Mouse (Mus musculus) hindbrain, postnatal 0 days (tissue): ENCODE measurements around the gene Wdcp. TPM values are rescaled to one million over a fixed set of nuclear protein-coding genes. Genes with fewer than 3 reads are reported as not detected.

Source experiments
- ATAC-seq: fragments of 200-750 bp; cut with Nextera tagmentation; 2 replicates; pipeline ENCODE4 v1.8.0; 2017; ENCODE audit warnings: mild to moderate bottlenecking, moderate TSS enrichment, moderate library complexity
- DNase-seq: peaks from one replicate; pipeline ENCODE4 v3.0.0-alpha.2; 2015; ENCODE audit warnings: low spot score
- H3K27ac ChIP-seq: fragments of 300-500 bp; sonication (generic); 2 replicates; pipeline ENCODE4 v1.5.1; 2014; ENCODE audit warnings: mild to moderate bottlenecking
- H3K27me3 ChIP-seq: fragments of 300-500 bp; sonication (generic); 2 replicates; pipeline ENCODE4 v1.6.1; 2014; ENCODE audit warnings: low read length, mixed read lengths; ENCODE audit not compliant: insufficient read depth
- H3K36me3 ChIP-seq: fragments of 300-500 bp; sonication (generic); 2 replicates; pipeline ENCODE4 v1.6.1; 2014; ENCODE audit warnings: low read length, mixed read lengths; ENCODE audit not compliant: insufficient read depth
- H3K4me1 ChIP-seq: fragments of 300-500 bp; sonication (generic); 2 replicates; pipeline ENCODE4 v1.6.1; 2014; ENCODE audit warnings: antibody characterized with exemption, low read length, mixed read lengths; ENCODE audit not compliant: insufficient read depth
- H3K4me2 ChIP-seq: fragments of 300-500 bp; sonication (generic); 2 replicates; pipeline ENCODE4 v1.6.1; 2014; ENCODE audit warnings: low read depth, mild to moderate bottlenecking, low read length, moderate library complexity, mixed read lengths
- H3K4me3 ChIP-seq: fragments of 300-500 bp; sonication (generic); 2 replicates; pipeline ENCODE4 v1.5.1; 2014; ENCODE audit warnings: low read length
- H3K9ac ChIP-seq: fragments of 300-500 bp; sonication (generic); replicated peaks from 2 replicates; pipeline ENCODE4 v1.6.1; 2014; ENCODE audit warnings: mild to moderate bottlenecking, low read length, moderate library complexity, mixed read lengths
- H3K9me3 ChIP-seq: fragments of 300-500 bp; sonication (generic); 2 replicates; pipeline ENCODE4 v1.6.1; 2016; ENCODE audit warnings: low read length, mixed read lengths
- CTCF ChIP-seq: IDR thresholded peaks from 2 replicates; pipeline ENCODE4 v1.5.1; 2016; ENCODE audit warnings: antibody characterized with exemption, control low read depth, low read depth
- WGBS: fragments of 180-500 bp; shearing (Covaris S2); extraction: QIAGEN DNeasy Blood & Tissue Kit; methylation state at CpG from one replicate; pipeline ENCODE4 v1.1.7; 2014; 5-methylcytosine and 5-hydroxymethylcytosine counted together
- polyA plus RNA-seq: library from polyadenylated mRNA; unstranded; fragments of >200 nt; fragmentation: Nextera tagmentation; extraction: Ambion mirVana; gene quantifications from 2 replicates; pipeline ENCODE4 v1.2.1, GENCODE M21; 2015
- total RNA-seq: library from RNA; depleted of rRNA; stranded (reverse); fragments of >200 nt; gene quantifications from 2 replicates; pipeline ENCODE4 v1.2.3, GENCODE M21; 2014; rRNA removed

Wdcp gene
- total and polyA plus RNA-seq, 2 experiments from 2014 or later, result 9.9 to 14.5 TPM

GRCm38 (mm10) chr12:4908391-4908790, 65.3 kb downstream of the Wdcp start:
- ATAC-seq (no peak), DNase-seq (no peak)
- no peak for TF ChIP-seq CTCF
- WGBS, result 91% methylated on average over 7 of the region's 7 CpGs
- H3K4me2 ChIP-seq, result no peak overlapping the region
- H3K4me1 ChIP-seq, result no peaks in the 10 kb centered on the region
- no peak overlapping the region for H3K4me3 ChIP-seq
- H3K27me3 ChIP-seq, result no peaks in the 10 kb centered on the region
- H3K9me3 ChIP-seq, result no peaks in the 10 kb centered on the region
- H3K36me3 ChIP-seq, result no peaks in the 10 kb centered on the region
- H3K9ac ChIP-seq, result no peak overlapping the region
- H3K27ac ChIP-seq, result no peak overlapping the region

Other genes with a start within 250 kb of the Wdcp start
- 0.99 and 2.2 TPM in 2 replicates for gene Fam228a, start 104.9 kb upstream of the Wdcp start, total RNA-seq
- 0.49 and 0.84 TPM in 2 replicates for gene Fam228a, start 104.9 kb upstream of the Wdcp start, polyA plus RNA-seq
- 5.9 and 13.0 TPM in 2 replicates for gene Pfn4, start 74.3 kb upstream of the Wdcp start, total RNA-seq
- 19.9 and 22.7 TPM in 2 replicates for gene Pfn4, start 74.3 kb upstream of the Wdcp start, polyA plus RNA-seq
- gene Fam228b, start 74.0 kb upstream of the Wdcp start, total RNA-seq, result 3.7 and 4.2 TPM in 2 replicates
- 8.1 and 9.3 TPM in 2 replicates for gene Fam228b, start 74.0 kb upstream of the Wdcp start, polyA plus RNA-seq
- gene Sf3b6, start 25.8 kb upstream of the Wdcp start, total RNA-seq, result 64.7 and 77.8 TPM in 2 replicates
- gene Sf3b6, start 25.8 kb upstream of the Wdcp start, polyA plus RNA-seq, result 299 and 347 TPM in 2 replicates
- 73.2 and 77.4 TPM in 2 replicates for gene Fkbp1b, start 1.7 kb upstream of the Wdcp start, total RNA-seq
- 101 and 103 TPM in 2 replicates for gene Fkbp1b, start 1.7 kb upstream of the Wdcp start, polyA plus RNA-seq
- 3.6 and 3.8 TPM in 2 replicates for gene Mfsd2b, start 31.1 kb downstream of the Wdcp start, total RNA-seq
- gene Mfsd2b, start 31.1 kb downstream of the Wdcp start, polyA plus RNA-seq, result 1.5 and 1.8 TPM in 2 replicates
- 19.0 and 26.1 TPM in 2 replicates for gene Ubxn2a, start 64.4 kb downstream of the Wdcp start, total RNA-seq
- 49.2 and 50.8 TPM in 2 replicates for gene Ubxn2a, start 64.4 kb downstream of the Wdcp start, polyA plus RNA-seq
- 25.0 and 30.5 TPM in 2 replicates for gene Atad2b, start 74.0 kb downstream of the Wdcp start, total RNA-seq
- gene Atad2b, start 74.0 kb downstream of the Wdcp start, polyA plus RNA-seq, result 8.4 and 8.8 TPM in 2 replicates